Mouse (Mus musculus) cortical plate, adult 2 months (tissue): Measurements from ENCODE around the gene Clstn2. TPM values are rescaled to one million over a fixed set of nuclear protein-coding genes. Genes with fewer than 3 reads are reported as not detected.

Experiments used
- H3K27ac ChIP-seq: fragments of 200-500 bp; 2 replicates; pipeline ENCODE4 v1.5.1; 2012; ENCODE audit warnings: low read length, control low read depth, inconsistent platforms; ENCODE audit not compliant: insufficient read depth
- H3K4me1 ChIP-seq: fragments of 200-500 bp; 2 replicates; pipeline ENCODE4 v1.6.1; 2011; ENCODE audit warnings: low read length; ENCODE audit not compliant: control insufficient read depth, insufficient read depth
- H3K4me3 ChIP-seq: fragments of 200-500 bp; 2 replicates; pipeline ENCODE4 v1.5.1; 2011; ENCODE audit warnings: mild to moderate bottlenecking, low read length, control low read depth; ENCODE audit not compliant: insufficient read depth
- CTCF ChIP-seq: fragments of 200-500 bp; IDR thresholded peaks from 2 replicates; pipeline ENCODE4 v1.5.1; 2011; ENCODE audit warnings: mild to moderate bottlenecking, control low read depth, low read length; ENCODE audit not compliant: insufficient read depth; ENCODE audit errors: extremely low read depth
- POLR2A ChIP-seq: fragments of 200-500 bp; IDR thresholded peaks from 2 replicates; pipeline ENCODE4 v1.6.1; 2011; ENCODE audit warnings: mild to moderate bottlenecking, low read length, control low read depth; ENCODE audit not compliant: insufficient read depth; ENCODE audit errors: extremely low read depth
- polyA plus RNA-seq: library from polyadenylated mRNA; depleted of rRNA; stranded (reverse); fragments of >200 nt; gene quantifications from 2 replicates; pipeline ENCODE4 v1.2.3, GENCODE M21; 2012

Gene Clstn2
- polyA plus RNA-seq, 1 experiment = 50.8 TPM

- no peak overlapping the region for H3K27ac ChIP-seq
- peaks cover 2% of the 10 kb centered on the region; the same call in 1 of the 2 replicates for H3K4me1 ChIP-seq
- no peak for TF ChIP-seq POLR2A
- TF ChIP-seq CTCF = no peak
- no peak overlapping the region for H3K4me3 ChIP-seq
Measured at GRCm38 (mm10) chr9:98019876-98020275, 13.1 kb downstream of the Clstn2 start.

GRCm38 (mm10) chr9:98018687-98019086 is 14.3 kb downstream of the Clstn2 start:
- H3K4me1 ChIP-seq = peaks cover 2% of the 10 kb centered on the region; the same call in 1 of the 2 replicates
- TF ChIP-seq CTCF = no peak
- no peak for TF ChIP-seq POLR2A
- H3K4me3 ChIP-seq = no peak overlapping the region
- no peak overlapping the region for H3K27ac ChIP-seq

DNA sequence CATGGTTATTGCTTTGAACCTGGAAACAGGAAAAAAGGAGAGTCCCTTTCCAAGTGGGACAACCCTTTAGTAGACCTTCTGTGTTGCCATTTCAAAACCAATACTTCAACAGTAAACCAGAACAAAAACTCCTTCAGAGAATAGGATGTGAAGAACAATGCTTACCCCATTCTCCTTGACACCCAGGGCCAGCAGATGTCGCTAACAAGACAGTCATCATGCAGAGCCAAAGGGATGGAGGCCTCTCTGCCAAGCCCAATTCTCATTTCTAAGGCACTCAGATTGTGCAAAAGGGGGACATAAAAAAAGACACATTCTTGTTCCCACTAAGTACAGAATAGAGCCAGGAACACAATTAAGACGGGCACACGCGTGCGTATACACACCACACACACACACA is 16.4 kb downstream of the Clstn2 start:
- Histone ChIP-seq H3K27ac (no peak overlapping the region), H3K4me3 (no peak overlapping the region), H3K4me1 (peaks cover 4% of the 10 kb centered on the region; the same call in 1 of the 2 replicates)
- TF ChIP-seq POLR2A = no peak
- no peak for TF ChIP-seq CTCF

DNA sequence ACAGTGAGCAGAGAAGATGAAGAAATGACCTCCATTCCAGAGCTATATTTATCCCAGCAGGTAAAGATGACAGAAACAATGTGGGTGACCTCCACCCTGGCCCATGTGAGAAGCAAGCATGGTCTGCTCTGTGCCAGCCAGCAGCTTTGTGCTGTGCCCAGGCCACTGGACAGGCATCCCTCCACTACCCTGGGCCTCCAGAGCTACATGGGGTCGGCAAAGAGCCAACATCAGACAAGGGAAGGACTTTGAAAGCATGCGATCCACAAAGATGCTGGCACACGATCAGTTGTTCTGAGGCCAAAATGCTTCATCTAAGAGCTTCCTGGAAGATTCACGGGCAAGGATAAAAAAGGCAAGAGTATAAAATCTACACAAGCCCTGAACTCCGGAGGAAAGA is 36.6 kb downstream of the Clstn2 start:
- Histone ChIP-seq H3K4me3 (no peak overlapping the region), H3K4me1 (peaks cover 3% of the 10 kb centered on the region), H3K27ac (no peak overlapping the region)
- TF ChIP-seq CTCF (no peak), POLR2A (no peak)

DNA sequence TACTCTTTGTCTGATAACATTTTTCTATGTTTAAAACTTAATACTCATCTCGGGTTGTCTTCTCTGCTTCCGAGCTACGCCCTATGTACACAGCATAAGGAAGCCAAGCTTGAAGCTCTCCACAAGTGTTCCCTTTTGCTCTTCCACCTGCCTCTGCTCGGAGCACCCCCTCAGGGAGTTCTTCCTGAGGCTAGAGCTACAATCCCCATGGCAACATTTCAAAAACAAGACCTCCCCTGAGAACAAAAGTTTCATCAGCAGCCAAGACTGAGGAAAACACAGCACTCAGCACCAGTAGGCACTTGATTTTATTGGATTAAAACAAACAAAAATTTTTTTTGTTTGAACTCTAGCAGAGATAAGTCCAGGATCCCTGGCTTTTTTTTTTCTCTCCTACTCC is 37.3 kb downstream of the Clstn2 start:
- H3K27ac ChIP-seq = no peak overlapping the region
- TF ChIP-seq CTCF (no peak), POLR2A (no peak)
- H3K4me1 ChIP-seq = peaks cover 3% of the 10 kb centered on the region
- no peak overlapping the region for H3K4me3 ChIP-seq

- Histone ChIP-seq H3K4me3 (no peak overlapping the region), H3K27ac (no peak overlapping the region), H3K4me1 (peaks cover 3% of the 10 kb centered on the region)
- no peak for TF ChIP-seq POLR2A
- TF ChIP-seq CTCF = no peak
Measured at GRCm38 (mm10) chr9:97992131-97992530, 40.9 kb downstream of the Clstn2 start.

- H3K27ac ChIP-seq = no peak overlapping the region
- TF ChIP-seq POLR2A (no peak), CTCF (no peak)
Measured at GRCm38 (mm10) chr9:97977339-97977738, 55.6 kb downstream of the Clstn2 start.

DNA sequence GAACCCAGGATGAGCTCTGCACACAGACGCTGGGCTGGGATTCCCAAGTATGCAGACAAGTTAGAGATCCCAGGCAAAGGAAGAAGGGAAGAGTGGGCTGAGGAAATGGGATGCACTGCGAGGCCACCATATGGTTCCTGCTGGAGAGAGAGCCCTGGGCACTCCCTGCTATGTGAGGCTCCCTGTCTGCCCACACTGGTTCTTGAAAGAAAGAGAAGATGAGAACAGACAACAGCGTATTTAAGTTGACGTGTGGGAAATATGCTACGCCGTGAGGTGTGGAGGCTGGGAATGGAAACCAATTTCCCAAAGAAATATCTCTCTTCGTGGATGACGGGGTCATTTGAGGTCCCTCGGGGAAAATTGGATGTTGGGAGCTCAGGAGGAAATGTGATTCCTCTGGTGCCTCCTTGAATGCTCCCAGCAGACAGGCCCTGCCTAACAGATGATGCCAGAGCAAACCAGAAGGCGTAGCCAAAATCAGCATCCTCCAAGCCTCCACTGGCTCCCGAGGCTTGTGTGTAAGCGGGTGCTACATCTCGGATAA is 58.1 kb downstream of the Clstn2 start:
- Histone ChIP-seq H3K4me3 (no peak overlapping the region), H3K27ac (no peak overlapping the region), H3K4me1 (peaks cover 3% of the 10 kb centered on the region; the same call in 1 of the 2 replicates)
- TF ChIP-seq POLR2A (no peak), CTCF (no peak)

More at GRCm38 (mm10) chr9:97977339-97977738, 55.6 kb downstream of the Clstn2 start:
- Histone ChIP-seq H3K4me1 (peaks cover 3% of the 10 kb centered on the region; the same call in 1 of the 2 replicates), H3K4me3 (no peak overlapping the region)

DNA sequence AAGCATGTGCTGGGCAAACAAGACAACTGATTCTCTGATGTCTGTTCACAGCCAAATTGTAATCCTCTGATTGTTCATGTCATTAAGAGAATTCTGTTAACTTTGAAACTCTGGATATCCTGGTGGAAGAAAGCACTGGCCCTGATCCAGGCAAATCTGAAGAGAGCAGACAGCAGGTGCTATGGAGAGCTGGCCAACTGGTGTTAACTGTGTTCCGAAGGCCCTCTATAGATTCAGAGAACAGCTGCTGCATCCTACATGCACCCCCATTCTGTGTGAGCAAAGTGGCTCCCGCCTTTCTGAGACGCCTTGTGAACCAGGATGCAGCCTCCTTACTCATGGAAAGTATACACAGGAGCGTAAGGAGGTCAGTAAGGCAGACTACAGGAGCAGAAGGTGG is 66.3 kb downstream of the Clstn2 start:
- H3K27ac ChIP-seq = no peak overlapping the region
- no peak for TF ChIP-seq CTCF
- no peak for TF ChIP-seq POLR2A
- H3K4me1 ChIP-seq = peaks cover 2% of the 10 kb centered on the region; the same call in 1 of the 2 replicates

DNA sequence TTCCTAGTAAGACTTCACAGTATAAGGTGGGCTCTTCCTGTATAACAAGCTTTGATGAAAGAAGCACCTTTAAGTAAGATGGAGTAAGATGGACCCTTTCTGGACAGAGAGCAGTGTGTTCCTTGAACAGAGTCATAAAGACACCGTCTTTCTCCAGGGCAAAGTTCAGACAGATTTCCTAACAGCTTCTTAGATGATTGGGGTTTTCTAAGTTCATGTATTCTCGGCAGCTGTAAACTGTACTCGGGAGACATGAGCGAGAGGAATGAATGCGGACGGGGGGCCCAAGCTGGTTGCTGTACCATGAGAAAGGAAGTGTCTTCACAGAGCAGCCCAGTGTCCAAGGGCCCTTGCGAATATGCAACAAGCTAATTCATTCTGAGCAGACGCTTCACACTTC is 75.5 kb downstream of the Clstn2 start:
- no peak for TF ChIP-seq CTCF
- TF ChIP-seq POLR2A = no peak
- H3K4me1 ChIP-seq = peaks cover 9% of the 10 kb centered on the region
- no peak overlapping the region for H3K27ac ChIP-seq
- no peak overlapping the region for H3K4me3 ChIP-seq

More for the DNA sequence above, 66.3 kb downstream of the Clstn2 start:
- H3K4me3 ChIP-seq = no peak overlapping the region
